Comparison of ENCODE assay signal across 20 mouse cellular contexts in the genomic region with DNA sequence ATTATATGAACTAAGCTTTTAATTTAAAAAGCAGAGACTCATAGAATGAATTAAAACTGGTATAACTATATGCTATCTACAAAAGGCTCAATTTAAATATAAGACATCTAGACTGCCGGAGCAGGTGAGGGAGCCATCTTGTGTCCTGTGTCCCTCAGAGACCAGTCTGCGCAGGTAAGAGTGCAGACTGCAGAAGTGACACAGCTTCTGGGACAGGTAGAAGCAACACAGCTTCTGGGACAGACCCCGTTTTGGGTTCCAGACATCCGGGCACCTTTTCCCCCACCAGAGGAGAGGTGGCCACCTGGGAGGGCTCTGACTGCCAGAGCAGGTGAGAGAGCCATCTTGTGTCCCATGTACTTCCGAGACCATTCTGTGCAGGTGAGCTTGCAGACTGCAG. TPM values are rescaled to one million over a fixed set of nuclear protein-coding genes. Genes with fewer than 3 reads are reported as not detected.
"Had no signal": no experiment of that assay in that cellular context is flagged by ENCODE, and none has a peak within 500 bp of the region (broad histone marks: within the 10 kb centered on the region; RNA-seq: fewer than 3 reads in every experiment).

No protein-coding gene starts in this region.

- DNase-seq: retina, postnatal 1 day; right cerebral cortex, adult 18-20 months; right cerebral cortex, postnatal 14 days; right cerebral cortex, postnatal 25 days; right cerebral cortex, postnatal 4 days; spleen, adult 18-20 months; thymus, adult 18-20 months; thymus, adult 2 months; thymus, postnatal 14 days; thymus, postnatal 25 days; thymus, postnatal 36 days; thymus, postnatal 4 days had no signal

- H3K27ac ChIP-seq: neural tube, embryonic 13.5 days; neural tube, embryonic 15.5 days; stomach, embryonic 15.5 days; stomach, postnatal 0 days had no signal

- H3K4me3 ChIP-seq: neural tube, embryonic 13.5 days; neural tube, embryonic 15.5 days; stomach, embryonic 15.5 days had no signal

- H3K9ac ChIP-seq: neural tube, embryonic 13.5 days; neural tube, embryonic 15.5 days; stomach, embryonic 15.5 days had no signal

- H3K9me3 ChIP-seq: neural tube, embryonic 13.5 days; neural tube, embryonic 15.5 days; stomach, embryonic 15.5 days had no signal

- H3K4me2 ChIP-seq: neural tube, embryonic 13.5 days; neural tube, embryonic 15.5 days; stomach, embryonic 15.5 days had no signal

- H3K27me3 ChIP-seq: neural tube, embryonic 13.5 days; neural tube, embryonic 15.5 days; stomach, embryonic 15.5 days had no signal

- H3K4me1 ChIP-seq: neural tube, embryonic 13.5 days; neural tube, embryonic 15.5 days; stomach, embryonic 15.5 days had no signal

- H3K36me3 ChIP-seq: neural tube, embryonic 13.5 days; neural tube, embryonic 15.5 days; stomach, embryonic 15.5 days had no signal

RNA-seq across cellular contexts. Expression of gene Igfbp3, which starts 37.1 kb away (rescaled TPM):
- total RNA-seq: neutrophil, adult 5-6 weeks had no signal

RNA-seq across cellular contexts. Expression of gene Igfbp1, which starts 53.3 kb away (rescaled TPM):
- total RNA-seq: neutrophil, adult 5-6 weeks had no signal
- polyA plus RNA-seq: neural tube, embryonic 14.5 days; spleen, adult 2 months; urinary bladder, adult 2 months had no signal
